Mouse (Mus musculus) kidney, postnatal 4 days (tissue): ENCODE measurements around the gene Unc80.

Source experiments
- DNase-seq, 2 experiments: peaks; one replicate each; pipeline ENCODE4 v3.0.0; 2021; ENCODE audit warnings: mixed read lengths in 2 of 2

Gene Unc80

GRCm38 (mm10) chr1:66730581-66730980, 262.4 kb downstream of the Unc80 start:
- DNase-seq: no peak
